Mouse (Mus musculus): Measurements from ENCODE around the gene Slc16a11.

GRCm38 (mm10) chr11:70210681-70211080, 1.9 kb upstream of the Slc16a11 start:
- TF ChIP-seq CTCF (conservative IDR thresholded peaks at IDR 0.05; ENCODE audit: low read length) (no peak), NANOG (IDR thresholded peaks at IDR 0.05; ENCODE audit: borderline replicate concordance, low read length) (no peak)
